Mouse (Mus musculus): Measurements from ENCODE around the gene S100b. TPM values are rescaled to one million over a fixed set of nuclear protein-coding genes. Genes with fewer than 3 reads are reported as not detected.

S100b gene
- polyA plus RNA-seq, 1 experiment from 2014 or later = 0.64 TPM

DNA sequence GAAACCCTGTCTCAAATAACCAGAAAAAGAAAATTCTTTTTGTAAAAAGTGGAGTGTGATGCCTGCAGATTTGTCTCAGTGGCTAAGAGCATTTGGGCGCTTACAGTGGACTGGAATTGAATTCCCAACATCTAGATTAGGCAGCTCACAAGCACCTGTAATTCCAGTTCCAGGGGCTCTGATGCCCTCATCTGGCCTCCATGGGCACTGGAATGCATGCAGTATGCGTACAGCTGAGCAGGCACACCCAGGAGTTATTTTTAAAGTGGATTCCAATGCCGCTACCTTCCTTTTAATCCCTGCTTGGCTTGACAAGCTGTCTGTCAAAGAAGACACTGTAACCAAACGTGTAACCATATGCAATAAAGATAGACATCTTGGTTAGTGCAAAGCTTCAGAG, 14.3 kb upstream of the S100b start:
- no peaks in the 10 kb centered on the region for H3K9me3 ChIP-seq
- no peak overlapping the region for H3K4me2 ChIP-seq
- peaks cover 6% of the 10 kb centered on the region; the same call in 1 of the 2 replicates for H3K36me3 ChIP-seq
- H3K4me1 ChIP-seq (replicated peaks) = peaks cover 12% of the 10 kb centered on the region
- no peak for ATAC-seq (ENCODE audit: insufficient number of reproducible peaks, insufficient read depth, low FRiP score, low TSS enrichment, low read depth)
- no peak overlapping the region for H3K27ac ChIP-seq
- H3K4me3 ChIP-seq (replicated peaks) = no peak overlapping the region
- 67% methylated on average over 4 of the region's 4 CpGs for WGBS
- H3K9ac ChIP-seq (replicated peaks) = no peak overlapping the region
- H3K27me3 ChIP-seq = no peaks in the 10 kb centered on the region

DNA sequence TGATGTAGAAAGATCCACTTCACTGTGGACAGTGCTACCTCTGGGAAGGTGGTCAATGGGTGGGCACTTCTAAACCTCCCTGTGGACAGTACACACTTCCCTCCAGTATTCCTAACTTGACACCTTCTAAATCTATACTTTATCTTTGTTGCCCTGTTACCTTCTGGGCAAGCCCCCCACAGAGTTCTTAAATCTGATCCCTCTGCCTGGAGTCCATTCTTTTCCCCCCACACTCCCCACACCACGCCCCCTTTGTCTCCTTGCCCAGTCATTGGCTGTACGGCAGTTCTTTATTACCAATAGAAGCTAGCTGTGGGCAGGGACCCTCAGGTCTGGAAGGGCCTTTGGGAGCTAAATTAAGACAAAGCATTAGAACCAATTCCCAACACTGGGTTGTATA, 8.5 kb upstream of the S100b start:
- Histone ChIP-seq H3K9ac (replicated peaks) (no peak overlapping the region), H3K9me3 (no peaks in the 10 kb centered on the region), H3K27ac (no peak overlapping the region), H3K4me1 (replicated peaks) (no peaks in the 10 kb centered on the region; the same call in 1 of the 2 replicates), H3K27me3 (no peaks in the 10 kb centered on the region), H3K36me3 (no peaks in the 10 kb centered on the region), H3K4me3 (replicated peaks) (no peak overlapping the region), H3K4me2 (no peak overlapping the region)
- WGBS = 75% methylated on average over 2 of the region's 2 CpGs
- ATAC-seq (ENCODE audit: insufficient number of reproducible peaks, insufficient read depth, low FRiP score, low TSS enrichment, low read depth) = no peak

DNA sequence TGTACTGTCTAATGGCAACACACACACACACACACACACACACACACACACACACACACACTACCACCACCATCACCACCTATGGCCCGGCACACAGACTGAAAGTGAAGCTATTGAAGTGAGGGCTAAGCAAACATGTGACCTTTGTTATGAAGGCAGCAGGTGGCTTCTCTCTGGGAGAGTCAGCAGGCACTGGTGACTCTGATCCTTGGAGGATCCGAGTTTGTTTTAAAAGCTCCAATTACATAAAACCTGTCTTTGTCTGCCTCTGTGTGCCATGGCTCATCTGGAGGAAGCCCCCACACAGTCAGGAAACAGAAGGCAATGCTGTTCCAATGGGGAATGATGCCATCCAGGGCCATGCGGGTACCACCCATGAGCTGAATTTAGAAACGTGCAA, 7.1 kb upstream of the S100b start:
- H3K9me3 ChIP-seq = no peaks in the 10 kb centered on the region
- no peak overlapping the region for H3K4me2 ChIP-seq
- no peak overlapping the region for H3K4me3 ChIP-seq (replicated peaks)
- H3K27me3 ChIP-seq = no peaks in the 10 kb centered on the region
- no peak overlapping the region for H3K9ac ChIP-seq (replicated peaks)
- no peak for ATAC-seq (ENCODE audit: insufficient number of reproducible peaks, insufficient read depth, low FRiP score, low TSS enrichment, low read depth)
- 64% methylated on average over 4 of the region's 4 CpGs for WGBS
- no peak overlapping the region for H3K27ac ChIP-seq
- no peaks in the 10 kb centered on the region for H3K36me3 ChIP-seq
- no peaks in the 10 kb centered on the region; the same call in 1 of the 2 replicates for H3K4me1 ChIP-seq (replicated peaks)

DNA sequence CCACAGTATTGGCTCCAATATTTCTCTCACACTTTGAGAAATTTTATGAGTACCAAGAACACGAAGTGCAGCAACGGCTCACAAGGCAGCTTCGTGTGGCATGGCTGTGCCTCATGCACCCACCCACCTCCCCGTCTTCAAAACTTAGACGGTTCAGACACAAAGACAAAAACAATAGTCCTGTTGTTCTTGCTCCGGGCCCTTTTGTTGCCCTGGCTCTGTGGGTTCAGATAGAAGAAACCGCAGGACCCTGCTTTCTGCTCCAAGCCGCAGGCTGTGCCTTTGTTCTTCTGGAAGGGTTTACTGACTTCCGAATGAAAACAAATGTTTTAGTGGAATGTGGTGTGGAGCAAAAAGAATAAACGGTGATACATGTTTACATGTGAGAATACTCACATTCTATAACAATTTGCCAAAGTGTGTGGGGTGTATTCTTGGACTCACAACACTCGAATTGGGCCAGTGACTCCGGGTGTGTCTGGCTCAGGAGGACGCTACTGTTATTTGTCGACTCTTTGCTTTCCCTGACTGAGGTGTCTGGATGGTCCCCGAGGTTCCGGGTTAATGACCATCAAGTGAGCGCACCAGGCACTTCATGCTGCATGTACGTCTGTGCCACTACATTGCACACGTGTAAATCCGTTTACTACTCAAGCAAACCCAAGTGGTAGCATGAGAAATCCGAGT, 5.5 kb upstream of the S100b start:
- Histone ChIP-seq H3K4me2 (no peak overlapping the region), H3K9ac (replicated peaks) (no peak overlapping the region), H3K9me3 (no peaks in the 10 kb centered on the region), H3K4me1 (replicated peaks) (peaks cover under 1% of the 10 kb centered on the region), H3K36me3 (no peaks in the 10 kb centered on the region), H3K27me3 (no peaks in the 10 kb centered on the region), H3K4me3 (replicated peaks) (no peak overlapping the region), H3K27ac (no peak overlapping the region)
- no peak for ATAC-seq (ENCODE audit: insufficient number of reproducible peaks, insufficient read depth, low FRiP score, low TSS enrichment, low read depth)
- 74% methylated on average over 21 of the region's 21 CpGs for WGBS

DNA sequence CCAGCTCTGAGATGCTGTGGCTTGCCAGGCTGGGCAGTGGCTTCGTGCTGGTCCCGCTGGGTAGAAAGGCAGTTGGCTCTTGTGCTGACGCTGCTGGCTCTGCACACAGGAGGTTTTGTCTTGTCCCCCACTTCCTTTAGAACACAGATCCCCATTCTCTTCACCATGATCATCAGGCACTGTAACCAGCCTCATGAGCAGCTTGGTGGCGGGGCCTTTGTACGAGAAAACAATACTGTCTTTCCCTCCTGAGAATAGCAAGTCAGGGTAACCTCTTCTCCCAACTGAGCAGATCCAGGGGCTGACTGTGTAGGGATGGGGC, 5.0 kb upstream of the S100b start:
- ATAC-seq (ENCODE audit: insufficient number of reproducible peaks, insufficient read depth, low FRiP score, low TSS enrichment, low read depth) = no peak
- H3K27ac ChIP-seq = no peak overlapping the region
- H3K4me2 ChIP-seq = no peak overlapping the region
- no peaks in the 10 kb centered on the region for H3K27me3 ChIP-seq
- no peak overlapping the region for H3K9ac ChIP-seq (replicated peaks)
- H3K4me1 ChIP-seq (replicated peaks) = peaks cover 5% of the 10 kb centered on the region
- H3K9me3 ChIP-seq = no peaks in the 10 kb centered on the region
- no peak overlapping the region for H3K4me3 ChIP-seq (replicated peaks)
- 92% methylated on average over 5 of the region's 5 CpGs for WGBS
- H3K36me3 ChIP-seq = no peaks in the 10 kb centered on the region

DNA sequence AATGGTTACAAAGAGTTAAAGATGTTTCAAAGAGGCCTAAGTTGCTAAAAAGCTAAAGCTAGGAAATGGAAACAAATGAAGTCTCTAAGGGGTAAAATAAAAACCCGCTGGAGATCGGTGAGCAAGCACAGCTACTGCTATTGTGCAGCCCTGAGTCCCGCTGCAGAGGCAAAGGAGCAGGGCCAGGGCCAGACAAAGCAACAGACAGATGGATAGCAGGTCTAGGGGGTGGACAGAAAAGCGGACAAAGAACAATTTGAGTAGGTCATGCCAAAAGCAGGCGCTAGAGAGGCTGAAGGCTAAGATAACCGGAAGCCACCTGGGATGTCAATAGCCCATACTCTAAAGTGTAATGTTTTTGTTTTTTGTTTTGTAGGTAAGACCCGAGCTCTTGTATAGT, 2.8 kb upstream of the S100b start:
- Histone ChIP-seq H3K9ac (replicated peaks) (no peak overlapping the region), H3K4me1 (replicated peaks) (peaks cover 12% of the 10 kb centered on the region), H3K36me3 (no peaks in the 10 kb centered on the region), H3K4me2 (no peak overlapping the region), H3K9me3 (no peaks in the 10 kb centered on the region), H3K4me3 (replicated peaks) (no peak overlapping the region), H3K27ac (no peak overlapping the region), H3K27me3 (no peaks in the 10 kb centered on the region)
- no peak for ATAC-seq (ENCODE audit: insufficient number of reproducible peaks, insufficient read depth, low FRiP score, low TSS enrichment, low read depth)
- 87% methylated on average over 7 of the region's 7 CpGs for WGBS

DNA sequence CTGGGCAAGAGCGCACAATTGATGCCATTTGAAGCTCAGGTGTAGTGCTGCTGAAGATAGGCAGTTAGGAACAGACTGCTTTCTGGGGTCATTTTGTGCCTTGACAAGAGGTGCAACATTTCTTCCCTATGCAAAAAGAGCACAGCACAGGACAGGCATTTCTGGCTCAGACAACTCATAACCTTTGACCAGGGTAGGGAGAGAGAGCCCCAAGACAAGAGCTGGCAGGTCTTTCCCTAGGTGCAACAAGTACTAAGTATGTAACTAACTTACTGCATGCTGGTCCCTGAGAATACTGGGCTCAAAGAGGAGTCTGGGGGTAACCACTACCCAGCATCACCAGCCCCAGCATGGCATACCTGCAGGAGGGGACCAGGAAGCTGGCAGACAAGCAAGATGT, 574 bp upstream of the S100b start:
- no peaks in the 10 kb centered on the region for H3K27me3 ChIP-seq
- WGBS = 90% methylated on average over 1 of the region's 1 CpGs
- peaks cover 12% of the 10 kb centered on the region for H3K4me1 ChIP-seq (replicated peaks)
- H3K9ac ChIP-seq (replicated peaks) = no peak overlapping the region
- no peak overlapping the region for H3K4me3 ChIP-seq (replicated peaks)
- H3K36me3 ChIP-seq = no peaks in the 10 kb centered on the region
- no peak overlapping the region for H3K27ac ChIP-seq
- H3K4me2 ChIP-seq = no peak overlapping the region
- ATAC-seq (ENCODE audit: insufficient number of reproducible peaks, insufficient read depth, low FRiP score, low TSS enrichment, low read depth) = no peak
- H3K9me3 ChIP-seq = no peaks in the 10 kb centered on the region

DNA sequence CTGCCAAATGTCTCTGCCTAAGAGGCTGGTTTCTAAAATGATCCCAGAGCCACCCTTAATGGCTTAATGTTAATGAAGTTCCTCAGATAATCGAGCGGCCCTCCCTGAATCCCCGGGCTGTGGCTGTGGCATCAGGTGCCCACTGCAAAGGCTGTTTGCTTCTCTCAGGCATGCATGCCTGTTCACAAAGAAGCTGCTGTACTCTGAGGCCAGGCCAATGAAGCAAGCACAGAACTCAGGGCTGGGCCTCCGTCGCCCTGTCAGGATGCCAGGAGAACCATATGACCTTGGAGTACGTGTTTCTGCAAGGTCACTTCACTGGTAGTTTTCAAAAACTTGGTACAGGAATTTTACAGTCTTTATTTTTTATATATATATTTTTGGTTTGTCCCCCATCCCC, 2.0 kb downstream of the S100b start:
- Histone ChIP-seq H3K4me3 (replicated peaks) (no peak overlapping the region), H3K4me1 (replicated peaks) (peaks cover 15% of the 10 kb centered on the region), H3K27me3 (no peaks in the 10 kb centered on the region), H3K36me3 (0 out of 2 replicates have a peak, but pooled peaks cover 3% of the 10 kb centered on the region), H3K9me3 (no peaks in the 10 kb centered on the region), H3K9ac (replicated peaks) (no peak overlapping the region), H3K4me2 (no peak overlapping the region), H3K27ac (no peak overlapping the region)
- no peak for ATAC-seq (ENCODE audit: insufficient number of reproducible peaks, insufficient read depth, low FRiP score, low TSS enrichment, low read depth)
- 73% methylated on average over 6 of the region's 6 CpGs for WGBS

DNA sequence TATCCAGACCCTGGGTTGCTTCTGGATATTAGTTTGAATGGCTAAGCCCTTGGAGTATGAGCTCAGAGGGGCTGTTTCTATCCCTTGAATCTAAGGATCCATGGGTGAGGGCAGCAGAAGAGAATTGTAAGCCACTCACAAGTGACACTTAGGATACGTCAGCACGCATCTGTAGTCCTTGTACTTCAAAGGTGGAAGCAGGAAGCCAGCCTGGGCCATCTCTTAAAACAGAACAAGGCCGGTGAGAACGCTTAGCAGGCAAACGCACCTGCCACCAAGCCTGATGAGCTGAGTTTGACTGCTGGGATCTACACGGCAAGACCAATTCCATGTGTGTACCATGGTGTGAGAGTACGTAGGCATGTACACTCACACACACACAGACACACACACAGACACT, 3.6 kb downstream of the S100b start:
- H3K4me2 ChIP-seq = no peak overlapping the region
- H3K9ac ChIP-seq (replicated peaks) = no peak overlapping the region
- no peak for ATAC-seq (ENCODE audit: insufficient number of reproducible peaks, insufficient read depth, low FRiP score, low TSS enrichment, low read depth)
- WGBS = 88% methylated on average over 7 of the region's 7 CpGs
- no peak overlapping the region for H3K27ac ChIP-seq
- no peaks in the 10 kb centered on the region for H3K27me3 ChIP-seq
- H3K9me3 ChIP-seq = no peaks in the 10 kb centered on the region
- no peak overlapping the region for H3K4me3 ChIP-seq (replicated peaks)
- H3K4me1 ChIP-seq (replicated peaks) = peaks cover 15% of the 10 kb centered on the region
- H3K36me3 ChIP-seq = peaks cover 5% of the 10 kb centered on the region; the same call in 1 of the 2 replicates

DNA sequence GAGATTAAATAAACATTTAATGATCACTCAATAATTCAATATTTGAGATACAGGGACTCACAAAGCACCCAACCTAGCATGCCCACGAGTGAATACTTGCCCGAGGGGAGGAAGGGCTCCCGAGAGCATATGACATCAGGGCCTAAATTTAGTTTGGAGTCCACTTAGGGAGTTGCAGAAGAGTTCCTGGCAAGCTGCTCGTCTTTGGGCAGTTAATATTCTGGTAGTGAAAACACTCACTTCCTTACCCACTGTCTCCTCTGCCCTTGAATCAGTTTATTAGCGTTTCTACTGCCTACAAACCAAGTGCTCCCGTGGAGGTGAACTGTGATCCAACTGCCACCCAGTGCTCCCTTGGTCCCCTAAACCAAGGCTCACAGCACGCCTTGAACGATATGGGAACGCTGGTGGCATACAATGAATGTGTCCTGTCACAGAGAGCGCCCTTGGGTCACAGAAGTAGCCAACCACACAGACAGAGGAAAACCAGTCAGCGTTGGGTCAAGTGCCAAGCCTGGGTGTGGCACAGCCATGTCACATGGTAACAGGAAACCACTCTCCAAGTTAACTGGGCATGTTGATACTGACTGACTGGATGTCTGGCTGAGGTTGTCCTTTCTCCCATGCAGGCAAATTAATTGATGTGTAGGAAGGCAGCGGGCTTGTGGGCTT, 4.2 kb downstream of the S100b start:
- Histone ChIP-seq H3K36me3 (peaks cover 8% of the 10 kb centered on the region; the same call in 1 of the 2 replicates), H3K27ac (no peak overlapping the region), H3K4me1 (replicated peaks) (peaks cover 15% of the 10 kb centered on the region), H3K4me3 (replicated peaks) (no peak overlapping the region), H3K4me2 (no peak overlapping the region), H3K9me3 (no peaks in the 10 kb centered on the region), H3K27me3 (no peaks in the 10 kb centered on the region), H3K9ac (replicated peaks) (no peak overlapping the region)
- 83% methylated on average over 12 of the region's 12 CpGs for WGBS
- ATAC-seq (ENCODE audit: insufficient number of reproducible peaks, insufficient read depth, low FRiP score, low TSS enrichment, low read depth) = no peak

DNA sequence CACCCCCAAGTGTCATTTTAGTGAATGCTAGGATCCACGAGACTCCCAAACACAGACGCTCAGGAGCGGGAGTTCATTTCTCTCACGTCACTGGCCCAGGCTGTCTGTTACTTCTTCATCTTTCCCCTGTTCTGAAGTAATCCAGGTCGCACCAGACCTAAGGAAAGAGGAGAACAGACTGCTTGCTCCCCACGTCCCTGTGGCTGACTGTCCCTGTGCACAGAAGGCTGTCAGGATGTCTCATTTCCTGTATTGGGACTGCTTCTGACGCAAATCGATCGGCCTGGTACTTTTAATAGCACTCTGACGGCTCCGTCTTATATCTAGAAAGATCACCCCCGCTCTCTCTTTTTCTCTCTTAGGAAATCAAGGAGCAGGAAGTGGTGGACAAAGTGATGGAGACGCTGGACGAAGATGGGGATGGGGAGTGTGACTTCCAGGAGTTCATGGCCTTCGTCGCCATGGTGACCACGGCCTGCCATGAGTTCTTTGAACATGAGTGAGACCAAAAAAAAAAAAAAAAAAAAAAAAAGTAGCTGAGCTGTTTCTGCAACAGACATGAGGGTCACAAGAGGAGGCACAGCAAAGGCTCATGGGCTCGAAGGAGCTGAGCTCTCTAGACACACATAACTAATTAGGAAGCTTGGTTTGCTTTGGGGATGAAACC, 6.0 kb downstream of the S100b start:
- no peak for ATAC-seq (ENCODE audit: insufficient number of reproducible peaks, insufficient read depth, low FRiP score, low TSS enrichment, low read depth)
- peaks cover 17% of the 10 kb centered on the region; the same call in 1 of the 2 replicates for H3K36me3 ChIP-seq
- H3K9me3 ChIP-seq = no peaks in the 10 kb centered on the region
- no peak overlapping the region for H3K9ac ChIP-seq (replicated peaks)
- no peaks in the 10 kb centered on the region for H3K27me3 ChIP-seq
- H3K4me1 ChIP-seq (replicated peaks) = peaks cover 3% of the 10 kb centered on the region; the same call in 1 of the 2 replicates
- H3K4me3 ChIP-seq (replicated peaks) = no peak overlapping the region
- no peak overlapping the region for H3K4me2 ChIP-seq
- WGBS = 60% methylated on average over 18 of the region's 18 CpGs
- no peak overlapping the region for H3K27ac ChIP-seq

Measured in limb, embryonic 12.5 days (tissue).